Mouse (Mus musculus): ENCODE data around the gene Gm20715. TPM values are rescaled to one million over a fixed set of nuclear protein-coding genes. Genes with fewer than 3 reads are reported as not detected.
"Not testable (repeated sequence)": the region's sequence is repeated elsewhere in the genome, so short reads cannot be mapped to it uniquely, and the experiment has no call there.

Gm20715 gene
- polyA plus RNA-seq, 1 experiment from 2014 or later = not detected

DNA sequence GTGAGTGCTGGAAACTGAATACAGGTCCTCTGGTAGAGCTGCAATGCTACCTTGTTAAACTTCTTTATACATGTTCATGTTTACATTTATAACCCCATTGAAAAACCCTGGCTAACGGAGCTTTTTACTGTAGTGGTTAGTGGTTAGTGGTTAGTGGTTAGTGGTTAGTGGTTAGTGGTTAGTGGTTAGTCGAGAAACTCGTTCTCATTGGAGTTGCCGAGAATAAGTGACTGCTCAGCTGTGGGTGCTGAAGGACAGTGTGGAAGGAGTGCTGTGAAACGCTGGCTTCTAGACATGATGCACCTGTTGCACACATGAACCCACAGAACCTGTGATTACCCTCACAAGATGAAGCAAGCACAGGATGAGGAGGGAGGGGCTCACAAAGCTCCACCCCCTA lies 37.7 kb downstream of the Gm20715 start:
- no peaks in the 10 kb centered on the region for H3K36me3 ChIP-seq (ENCODE audit: control insufficient read depth, insufficient read depth, low read length)
- no peaks in the 10 kb centered on the region for H3K9me3 ChIP-seq (replicated peaks; ENCODE audit: control insufficient read depth, low read length)
- no peak for DNase-seq (ENCODE audit: low spot score)
- no peak overlapping the region for H3K9ac ChIP-seq (ENCODE audit: low read length)
- no peak for ATAC-seq
- WGBS = 94% methylated on average over 5 of the region's 5 CpGs
- no peaks in the 10 kb centered on the region for H3K27me3 ChIP-seq (replicated peaks; ENCODE audit: control insufficient read depth, insufficient read depth, low read length)
- no peak overlapping the region for H3K4me2 ChIP-seq (ENCODE audit: low read length)
- H3K27ac ChIP-seq (ENCODE audit: low read depth, low read length) = no peak overlapping the region
- H3K4me3 ChIP-seq (ENCODE audit: low read depth, low read length) = no peak overlapping the region
- H3K4me1 ChIP-seq (ENCODE audit: control insufficient read depth, insufficient read depth, low read length) = no peaks in the 10 kb centered on the region

DNA sequence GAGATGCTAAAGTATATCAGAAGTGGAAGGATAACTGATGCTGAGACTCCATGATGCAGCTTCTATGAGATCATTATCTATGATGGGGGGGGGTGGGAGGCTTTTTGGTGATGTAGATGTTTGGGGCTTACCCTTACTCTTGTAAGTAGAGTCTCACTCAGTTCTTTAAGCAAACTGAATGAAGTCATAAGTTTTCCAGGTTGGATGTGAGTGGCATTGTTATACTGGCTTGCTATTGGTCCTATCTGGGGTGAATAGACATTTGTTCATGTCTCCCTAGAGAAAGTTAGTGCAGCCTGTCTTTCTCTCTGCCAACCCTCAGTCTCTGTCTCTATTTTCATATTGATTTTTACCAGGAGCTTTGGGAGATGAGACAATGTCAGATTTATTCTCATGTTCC lies 45.8 kb downstream of the Gm20715 start, which contains the start of gene Olfr1336:
Gene Olfr1336 (plus strand): TSS at position 301 of the 400 bp plus-strand sequence.
- no peak within 1 kb of the TSS for H3K9ac ChIP-seq (ENCODE audit: low read length)
- H3K27ac ChIP-seq (ENCODE audit: low read depth, low read length) = no peak within 1 kb of the TSS
- ATAC-seq = no peak
- no peaks in the 10 kb centered on the region for H3K36me3 ChIP-seq (ENCODE audit: control insufficient read depth, insufficient read depth, low read length)
- H3K27me3 ChIP-seq (replicated peaks; ENCODE audit: control insufficient read depth, insufficient read depth, low read length) = no peaks in the 10 kb centered on the region
- DNase-seq (ENCODE audit: low spot score) = no peak
- no peaks in the 10 kb centered on the region for H3K4me1 ChIP-seq (ENCODE audit: control insufficient read depth, insufficient read depth, low read length)
- H3K4me2 ChIP-seq (ENCODE audit: low read length) = no peak within 1 kb of the TSS
- no peaks in the 10 kb centered on the region for H3K9me3 ChIP-seq (replicated peaks; ENCODE audit: control insufficient read depth, low read length)
- no peak within 1 kb of the TSS for H3K4me3 ChIP-seq (ENCODE audit: low read depth, low read length)

DNA sequence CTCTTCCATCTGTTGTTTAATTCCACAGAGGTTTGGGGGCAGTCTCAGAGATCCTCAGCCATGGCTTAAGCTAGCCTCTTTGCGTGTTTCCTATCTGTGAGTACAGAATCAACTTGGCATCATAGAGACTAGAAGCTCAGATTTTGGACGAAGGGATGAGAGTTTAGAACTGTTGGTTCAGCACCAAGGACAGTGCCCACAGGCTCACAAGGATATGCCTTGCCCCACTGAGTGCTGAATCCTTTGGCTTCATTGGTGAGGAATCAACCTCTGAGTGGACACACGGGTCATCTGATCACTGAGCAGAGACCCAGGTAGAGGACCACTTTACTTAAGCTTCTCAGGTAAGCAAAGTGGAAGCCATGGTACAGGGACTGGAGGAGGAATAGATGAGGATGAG lies 46.3 kb downstream of the Gm20715 start:
- ATAC-seq (no peak), DNase-seq (ENCODE audit: low spot score) (no peak)
- Histone ChIP-seq H3K27ac (ENCODE audit: low read depth, low read length) (no peak overlapping the region), H3K27me3 (replicated peaks; ENCODE audit: control insufficient read depth, insufficient read depth, low read length) (no peaks in the 10 kb centered on the region), H3K36me3 (ENCODE audit: control insufficient read depth, insufficient read depth, low read length) (no peaks in the 10 kb centered on the region), H3K9me3 (replicated peaks; ENCODE audit: control insufficient read depth, low read length) (no peaks in the 10 kb centered on the region), H3K9ac (ENCODE audit: low read length) (no peak overlapping the region), H3K4me2 (ENCODE audit: low read length) (no peak overlapping the region), H3K4me3 (ENCODE audit: low read depth, low read length) (no peak overlapping the region), H3K4me1 (ENCODE audit: control insufficient read depth, insufficient read depth, low read length) (no peaks in the 10 kb centered on the region)
- 42% methylated on average over 3 of the region's 3 CpGs for WGBS

GRCm38 (mm10) chr7:6466951-6467350 lies 56.9 kb downstream of the Gm20715 start, which contains the start of gene Olfr1346:
TSS of gene Olfr1346 (plus strand) at chr7:6467101.
- no peaks in the 10 kb centered on the region for H3K27me3 ChIP-seq (replicated peaks; ENCODE audit: control insufficient read depth, insufficient read depth, low read length)
- no peak within 1 kb of the TSS for H3K9ac ChIP-seq (ENCODE audit: low read length)
- H3K4me2 ChIP-seq (ENCODE audit: low read length) = no peak within 1 kb of the TSS
- no peaks in the 10 kb centered on the region for H3K4me1 ChIP-seq (ENCODE audit: control insufficient read depth, insufficient read depth, low read length)
- H3K9me3 ChIP-seq (replicated peaks; ENCODE audit: control insufficient read depth, low read length) = no peaks in the 10 kb centered on the region
- ATAC-seq (no peak), DNase-seq (ENCODE audit: low spot score) (no peak)
- no peak within 1 kb of the TSS for H3K4me3 ChIP-seq (ENCODE audit: low read depth, low read length)
- no peaks in the 10 kb centered on the region for H3K36me3 ChIP-seq (ENCODE audit: control insufficient read depth, insufficient read depth, low read length)
- no peak within 1 kb of the TSS for H3K27ac ChIP-seq (ENCODE audit: low read depth, low read length)

DNA sequence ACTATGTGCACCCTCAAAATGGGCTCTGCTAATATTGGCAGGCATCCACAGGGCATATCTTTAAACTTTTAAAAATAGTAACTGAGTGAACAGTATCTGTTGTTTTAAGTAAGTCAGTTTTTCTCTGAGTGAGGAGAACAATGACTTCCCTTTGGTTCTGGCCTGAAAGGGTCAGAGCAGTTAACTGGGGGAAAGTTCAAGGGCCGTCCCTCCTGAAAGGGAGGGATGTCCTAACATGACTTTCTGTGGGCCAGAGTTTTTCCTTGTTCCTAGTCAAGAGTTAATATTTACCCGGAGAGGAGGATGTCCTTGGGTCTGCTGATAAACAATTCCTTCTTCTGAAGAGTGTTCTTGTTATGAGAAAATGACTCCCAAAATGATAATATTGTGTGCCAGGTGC lies 67.6 kb downstream of the Gm20715 start:
- H3K4me1 ChIP-seq (ENCODE audit: control insufficient read depth, insufficient read depth, low read length); H3K27ac ChIP-seq (ENCODE audit: low read depth, low read length); H3K9ac ChIP-seq (ENCODE audit: low read length); H3K36me3 ChIP-seq (ENCODE audit: control insufficient read depth, insufficient read depth, low read length); H3K9me3 ChIP-seq (replicated peaks; ENCODE audit: control insufficient read depth, low read length); DNase-seq (ENCODE audit: low spot score); H3K4me3 ChIP-seq (ENCODE audit: low read depth, low read length); H3K27me3 ChIP-seq (replicated peaks; ENCODE audit: control insufficient read depth, insufficient read depth, low read length); H3K4me2 ChIP-seq (ENCODE audit: low read length); ATAC-seq: not testable (repeated sequence)
- 83% methylated on average over 2 of the region's 2 CpGs for WGBS

DNA sequence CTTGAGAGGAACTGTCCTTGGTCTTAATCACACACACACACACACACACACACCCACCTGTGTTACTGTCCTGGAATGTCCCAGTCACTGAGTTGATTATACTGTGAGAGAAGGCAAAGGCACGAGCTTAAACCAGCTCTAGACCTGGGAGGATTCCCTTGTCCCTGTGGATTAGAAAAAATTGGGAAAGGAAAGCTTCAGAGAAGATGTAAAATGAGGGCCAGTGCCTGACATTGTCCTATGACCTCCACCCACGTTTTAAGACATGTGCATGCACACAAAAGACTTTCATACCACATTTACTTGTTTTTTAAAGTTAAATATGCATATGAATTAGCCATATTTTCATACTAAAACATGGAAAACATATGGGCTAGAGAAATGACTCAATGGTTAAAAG lies 76.8 kb downstream of the Gm20715 start, which contains the start of gene Olfr5:
Gene Olfr5 (minus strand): TSS at position 101 of the 400 bp plus-strand sequence.
- Histone ChIP-seq H3K9me3 (replicated peaks; ENCODE audit: control insufficient read depth, low read length) (0 out of 2 replicates have a peak, but pooled peaks cover 3% of the 10 kb centered on the region), H3K27ac (ENCODE audit: low read depth, low read length) (no peak within 1 kb of the TSS), H3K4me2 (ENCODE audit: low read length) (no peak within 1 kb of the TSS), H3K27me3 (replicated peaks; ENCODE audit: control insufficient read depth, insufficient read depth, low read length) (no peaks in the 10 kb centered on the region), H3K9ac (ENCODE audit: low read length) (no peak within 1 kb of the TSS), H3K4me1 (ENCODE audit: control insufficient read depth, insufficient read depth, low read length) (no peaks in the 10 kb centered on the region), H3K36me3 (ENCODE audit: control insufficient read depth, insufficient read depth, low read length) (no peaks in the 10 kb centered on the region), H3K4me3 (ENCODE audit: low read depth, low read length) (no peak within 1 kb of the TSS)
- no peak for ATAC-seq
- WGBS = 28% methylated on average over 2 of the region's 2 CpGs
- no peak for DNase-seq (ENCODE audit: low spot score)

Other genes starting within 250 kb of the Gm20715 start
- 88.2 and 96.3 TPM in 2 replicates for gene Zfp444, start 238.1 kb upstream of the Gm20715 start, polyA plus RNA-seq (2014; fragmentation: Nextera tagmentation; extraction: Ambion mirVana)
- gene Galp, start 213.2 kb upstream of the Gm20715 start, polyA plus RNA-seq (2014; fragmentation: Nextera tagmentation; extraction: Ambion mirVana) = not detected in 2 replicates
- not detected in 2 replicates for gene Zscan5b, start 188.0 kb upstream of the Gm20715 start, polyA plus RNA-seq (2014; fragmentation: Nextera tagmentation; extraction: Ambion mirVana)
- gene Epp13, start 157.6 kb upstream of the Gm20715 start, polyA plus RNA-seq (2014; fragmentation: Nextera tagmentation; extraction: Ambion mirVana) = not detected in 2 replicates
- gene Zfp667, start 123.7 kb upstream of the Gm20715 start, polyA plus RNA-seq (2014; fragmentation: Nextera tagmentation; extraction: Ambion mirVana) = 11.7 and 13.5 TPM in 2 replicates
- gene Zfp583, start 79.0 kb upstream of the Gm20715 start, polyA plus RNA-seq (2014; fragmentation: Nextera tagmentation; extraction: Ambion mirVana) = 7.7 and 12.2 TPM in 2 replicates
- 1.7 and 2.7 TPM in 2 replicates for gene Gm3854, start 66.5 kb upstream of the Gm20715 start, polyA plus RNA-seq (2014; fragmentation: Nextera tagmentation; extraction: Ambion mirVana)
- gene Zfp78, start 47.0 kb upstream of the Gm20715 start, polyA plus RNA-seq (2014; fragmentation: Nextera tagmentation; extraction: Ambion mirVana) = 4.5 and 5.9 TPM in 2 replicates
- 15.8 and 18.4 TPM in 2 replicates for gene Zfp28, start 27.0 kb upstream of the Gm20715 start, polyA plus RNA-seq (2014; fragmentation: Nextera tagmentation; extraction: Ambion mirVana)
- gene Smim17, start 11.6 kb upstream of the Gm20715 start, polyA plus RNA-seq (2014; fragmentation: Nextera tagmentation; extraction: Ambion mirVana) = 3.0 and 3.5 TPM in 2 replicates
- 0.14 TPM in 1 of 2 replicates, not detected in the other for gene Olfr1344, start 28.4 kb downstream of the Gm20715 start, polyA plus RNA-seq (2014; fragmentation: Nextera tagmentation; extraction: Ambion mirVana)
- not detected in 2 replicates for gene Olfr1336, start 45.9 kb downstream of the Gm20715 start, polyA plus RNA-seq (2014; fragmentation: Nextera tagmentation; extraction: Ambion mirVana)
- not detected in 2 replicates for gene Olfr1346, start 56.8 kb downstream of the Gm20715 start, polyA plus RNA-seq (2014; fragmentation: Nextera tagmentation; extraction: Ambion mirVana)
- not detected in 2 replicates for gene Olfr5, start 76.7 kb downstream of the Gm20715 start, polyA plus RNA-seq (2014; fragmentation: Nextera tagmentation; extraction: Ambion mirVana)
- not detected in 2 replicates for gene Olfr1347, start 89.5 kb downstream of the Gm20715 start, polyA plus RNA-seq (2014; fragmentation: Nextera tagmentation; extraction: Ambion mirVana)
- not detected in 2 replicates for gene Olfr1348, start 98.5 kb downstream of the Gm20715 start, polyA plus RNA-seq (2014; fragmentation: Nextera tagmentation; extraction: Ambion mirVana)
- not detected in 2 replicates for gene Olfr1349, start 112.7 kb downstream of the Gm20715 start, polyA plus RNA-seq (2014; fragmentation: Nextera tagmentation; extraction: Ambion mirVana)
- gene Olfr1350, start 154.6 kb downstream of the Gm20715 start, polyA plus RNA-seq (2014; fragmentation: Nextera tagmentation; extraction: Ambion mirVana) = not detected in 2 replicates

All from forebrain, embryonic 14.5 days (tissue).